Comparison of ENCODE assay signal across 9 mouse cellular contexts in genomic region chr1:82634545-82635253, GRCm38 (mm10). TPM values are rescaled to one million over a fixed set of nuclear protein-coding genes. Genes with fewer than 3 reads are reported as not detected.
A peak's percentile ranks its signal among the peaks of the same experiment; 100 is the strongest.
DNase-seq lines count a peak whose midpoint lies in the region; ATAC-seq and TF ChIP-seq lines count a peak whose summit lies in the region.
"Had no signal": no experiment of that assay in that cellular context is flagged by ENCODE, and none has a peak within 500 bp of the region (broad histone marks: within the 10 kb centered on the region; RNA-seq: fewer than 3 reads in every experiment).

No protein-coding gene starts in this region.

- H3K27ac ChIP-seq in hindbrain, embryonic 13.5 days = no peak overlapping the region
- no peak overlapping the region for H3K27ac ChIP-seq in hindbrain, embryonic 10.5 days
- no peak overlapping the region for H3K27ac ChIP-seq in lung, postnatal 0 days (ENCODE audit: low read length)
- no peak overlapping the region for H3K27ac ChIP-seq in stomach, postnatal 0 days (replicated peaks)
- H3K27ac ChIP-seq: liver, embryonic 15.5 days had no signal

- H3K4me3 ChIP-seq in hindbrain, embryonic 13.5 days = no peak overlapping the region
- no peak overlapping the region for H3K4me3 ChIP-seq in hindbrain, embryonic 10.5 days
- H3K4me3 ChIP-seq in lung, postnatal 0 days (ENCODE audit: low read depth, low read length) = no peak overlapping the region
- no peak overlapping the region for H3K4me3 ChIP-seq in stomach, postnatal 0 days (ENCODE audit: low read depth, low read length)
- H3K4me3 ChIP-seq: liver, embryonic 15.5 days had no signal

- TF ChIP-seq CTCF in lung, postnatal 0 days (IDR thresholded peaks at IDR 0.05) = no peak
- TF ChIP-seq CTCF in stomach, postnatal 0 days (IDR thresholded peaks at IDR 0.05; ENCODE audit: low read depth) = no peak

- no peak overlapping the region for H3K9ac ChIP-seq in hindbrain, embryonic 13.5 days
- H3K9ac ChIP-seq in lung, postnatal 0 days (replicated peaks; ENCODE audit: low read depth) = no peak overlapping the region
- H3K9ac ChIP-seq in stomach, postnatal 0 days (ENCODE audit: low read length) = no peak overlapping the region
- H3K9ac ChIP-seq: liver, embryonic 15.5 days had no signal

- TF ChIP-seq EP300 in lung, postnatal 0 days (IDR thresholded peaks at IDR 0.05) = no peak
- TF ChIP-seq EP300 in stomach, postnatal 0 days (optimal IDR thresholded peaks at IDR 0.05) = no peak

- H3K9me3 ChIP-seq in hindbrain, embryonic 13.5 days = no peaks in the 10 kb centered on the region
- H3K9me3 ChIP-seq in hindbrain, embryonic 10.5 days = no peaks in the 10 kb centered on the region
- no peaks in the 10 kb centered on the region for H3K9me3 ChIP-seq in lung, postnatal 0 days (ENCODE audit: low read length)
- no peaks in the 10 kb centered on the region for H3K9me3 ChIP-seq in stomach, postnatal 0 days (ENCODE audit: control insufficient read depth, low read length)
- H3K9me3 ChIP-seq: liver, embryonic 15.5 days had no signal

- 70% methylated on average over 19 of the region's 19 CpGs for WGBS in hindbrain, embryonic 13.5 days
- WGBS in hindbrain, embryonic 10.5 days = 90% methylated on average over 19 of the region's 19 CpGs
- 55% methylated on average over 19 of the region's 19 CpGs for whole genome bisulfite sequencing in lung, postnatal 0 days
- 81% methylated on average over 19 of the region's 19 CpGs for WGBS in stomach, postnatal 0 days

- no peak for DNase-seq in hindbrain, embryonic 10.5 days (ENCODE audit: low spot score)
- DNase-seq in cerebellum, adult 9-11 months = peak; percentile 50
- peak; percentile 48 to 77 for DNase-seq in gastrocnemius, postnatal 4 days (ENCODE audit: low spot score in 2 of 2)
- peak; percentile 92 for DNase-seq in kidney, postnatal 10 days
- DNase-seq in lung, postnatal 0 days (ENCODE audit: low spot score) = peak; percentile 23
- peak; percentile 19 for DNase-seq in stomach, postnatal 0 days (ENCODE audit: low spot score)
- no peak for DNase-seq in T-cell, adult 2 months (ENCODE audit: low spot score)

- no peaks in the 10 kb centered on the region for H3K27me3 ChIP-seq in hindbrain, embryonic 13.5 days
- H3K27me3 ChIP-seq in hindbrain, embryonic 10.5 days (ENCODE audit: insufficient read depth, poor library complexity, severe bottlenecking) = no peaks in the 10 kb centered on the region
- no peaks in the 10 kb centered on the region for H3K27me3 ChIP-seq in lung, postnatal 0 days (replicated peaks; ENCODE audit: insufficient read depth, low read length)
- no peaks in the 10 kb centered on the region for H3K27me3 ChIP-seq in stomach, postnatal 0 days (ENCODE audit: control insufficient read depth, insufficient read depth, low read length)
- H3K27me3 ChIP-seq: liver, embryonic 15.5 days had no signal

- H3K4me1 ChIP-seq in hindbrain, embryonic 13.5 days (replicated peaks) = peaks cover 5% of the 10 kb centered on the region; the same call in 1 of the 2 replicates
- H3K4me1 ChIP-seq in hindbrain, embryonic 10.5 days (replicated peaks) = no peaks in the 10 kb centered on the region
- no peaks in the 10 kb centered on the region for H3K4me1 ChIP-seq in lung, postnatal 0 days (ENCODE audit: insufficient read depth, low read depth, low read length)
- no peaks in the 10 kb centered on the region for H3K4me1 ChIP-seq in stomach, postnatal 0 days (replicated peaks; ENCODE audit: control insufficient read depth, insufficient read depth)

- no peak overlapping the region for H3K4me2 ChIP-seq in hindbrain, embryonic 13.5 days
- H3K4me2 ChIP-seq in lung, postnatal 0 days (replicated peaks; ENCODE audit: low read depth, low read length) = no peak overlapping the region
- no peak overlapping the region for H3K4me2 ChIP-seq in stomach, postnatal 0 days (replicated peaks; ENCODE audit: low read depth)
- H3K4me2 ChIP-seq: liver, embryonic 15.5 days had no signal

- peak; percentile 89 for ATAC-seq in hindbrain, embryonic 13.5 days (ENCODE audit: low FRiP score)
- peak; percentile 38; the same call in 1 of the 2 replicates for ATAC-seq in lung, postnatal 0 days
- ATAC-seq in stomach, postnatal 0 days (ENCODE audit: low FRiP score, low TSS enrichment) = no peak

- no peaks in the 10 kb centered on the region for H3K36me3 ChIP-seq in hindbrain, embryonic 13.5 days
- no peaks in the 10 kb centered on the region for H3K36me3 ChIP-seq in hindbrain, embryonic 10.5 days
- no peaks in the 10 kb centered on the region for H3K36me3 ChIP-seq in lung, postnatal 0 days (ENCODE audit: insufficient read depth, low read length)
- no peaks in the 10 kb centered on the region for H3K36me3 ChIP-seq in stomach, postnatal 0 days (ENCODE audit: control insufficient read depth, insufficient read depth, low read length)
- H3K36me3 ChIP-seq: liver, embryonic 15.5 days had no signal

RNA-seq across cellular contexts. Expression of gene Col4a3, which starts 48.0 kb away (rescaled TPM):
- 0.23 and 0.25 TPM in 2 replicates for polyA plus RNA-seq in hindbrain, embryonic 13.5 days (2015; fragmentation: Nextera tagmentation; extraction: Ambion mirVana)
- polyA plus RNA-seq in hindbrain, embryonic 10.5 days (2016; fragmentation: Nextera tagmentation; extraction: Ambion mirVana) = 0.10 and 0.18 TPM in 2 replicates
- total RNA-seq in gastrocnemius, postnatal 4 days (2021) = under 1 TPM; 0.21 to 0.52 TPM
- polyA plus RNA-seq in lung, postnatal 0 days (2015; fragmentation: Nextera tagmentation; extraction: Ambion mirVana) = 114 and 120 TPM in 2 replicates
- 0.36 and 0.42 TPM in 2 replicates for polyA plus RNA-seq in stomach, postnatal 0 days (2015; fragmentation: Nextera tagmentation; extraction: Ambion mirVana)

RNA-seq across cellular contexts. Expression of gene Col4a4, which starts 48.0 kb away (rescaled TPM):
- polyA plus RNA-seq in hindbrain, embryonic 13.5 days (2015; fragmentation: Nextera tagmentation; extraction: Ambion mirVana) = 0.26 and 0.32 TPM in 2 replicates
- polyA plus RNA-seq in hindbrain, embryonic 10.5 days (2016; fragmentation: Nextera tagmentation; extraction: Ambion mirVana) = 0.05 and 0.18 TPM in 2 replicates
- total RNA-seq in gastrocnemius, postnatal 4 days (2021) = 1 to 10 TPM in 1 of 2 experiments, under 1 TPM in 1; 0.62 to 1.0 TPM
- 67.3 and 78.7 TPM in 2 replicates for polyA plus RNA-seq in lung, postnatal 0 days (2015; fragmentation: Nextera tagmentation; extraction: Ambion mirVana)
- 0.31 and 0.61 TPM in 2 replicates for polyA plus RNA-seq in stomach, postnatal 0 days (2015; fragmentation: Nextera tagmentation; extraction: Ambion mirVana)

Comparison
In these comparisons a context has a peak if more than half of its experiments do, and no peak if none do; other contexts are left out.
1. DNase-seq: peak in cerebellum, adult 9-11 months (single experiment), gastrocnemius, postnatal 4 days (2 of 2), kidney, postnatal 10 days (single experiment), lung, postnatal 0 days (single experiment) and stomach, postnatal 0 days (single experiment); none in hindbrain, embryonic 10.5 days (single experiment) and T-cell, adult 2 months (single experiment).
2. RNA of gene Col4a3, which starts 48.0 kb away (polyA plus RNA-seq): 114 to 120 TPM in lung, postnatal 0 days; 0.36 to 0.42 TPM in stomach, postnatal 0 days, 0.23 to 0.25 TPM in hindbrain, embryonic 13.5 days and 0.10 to 0.18 TPM in hindbrain, embryonic 10.5 days; every median in the first group is over 10 times any median in the second.
3. RNA of gene Col4a4, which starts 48.0 kb away (polyA plus RNA-seq): 67.3 to 78.7 TPM in lung, postnatal 0 days; 0.31 to 0.61 TPM in stomach, postnatal 0 days, 0.26 to 0.32 TPM in hindbrain, embryonic 13.5 days and 0.05 to 0.18 TPM in hindbrain, embryonic 10.5 days; every median in the first group is over 10 times any median in the second.